Mouse (Mus musculus) urinary bladder, postnatal 36 days (tissue): ENCODE measurements around the gene Dnal4.

Experiments used
- DNase-seq, 2 experiments: peaks; one replicate each; pipeline ENCODE4 v3.0.0; 2022; ENCODE audit warnings: low spot score in 2 of 2, mixed read lengths in 1 of 2

Gene Dnal4

GRCm38 (mm10) chr15:79733640-79734039 is 44.0 kb downstream of the Dnal4 start:
- no peak for DNase-seq

GRCm38 (mm10) chr15:79733192-79733591 is 44.5 kb downstream of the Dnal4 start:
- DNase-seq, result no peak

GRCm38 (mm10) chr15:79731554-79731953 is 46.1 kb downstream of the Dnal4 start:
- no peak for DNase-seq

GRCm38 (mm10) chr15:79728731-79729388 is 48.8 kb downstream of the Dnal4 start:
- no peak for DNase-seq

DNA sequence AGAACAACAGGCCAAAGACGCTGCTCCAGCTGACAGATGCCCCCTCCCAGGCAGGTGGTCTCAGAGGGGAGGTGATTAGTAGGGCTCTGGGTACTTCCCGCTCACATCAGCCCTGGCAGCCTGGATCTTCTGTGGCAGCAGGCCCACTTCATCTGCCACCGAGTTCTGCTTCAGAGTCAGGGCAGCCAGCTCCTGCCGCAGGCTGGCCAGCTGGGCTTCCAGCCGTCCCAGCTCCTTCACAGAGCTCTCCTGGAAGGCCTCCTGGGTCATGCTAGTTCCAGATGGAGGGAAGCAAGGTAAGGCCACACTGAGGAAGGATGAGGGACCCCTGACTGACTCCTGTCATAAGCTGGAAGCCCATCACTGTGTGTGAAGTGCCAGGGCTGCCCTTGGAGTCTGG is 49.3 kb downstream of the Dnal4 start:
- no peak for DNase-seq

DNA sequence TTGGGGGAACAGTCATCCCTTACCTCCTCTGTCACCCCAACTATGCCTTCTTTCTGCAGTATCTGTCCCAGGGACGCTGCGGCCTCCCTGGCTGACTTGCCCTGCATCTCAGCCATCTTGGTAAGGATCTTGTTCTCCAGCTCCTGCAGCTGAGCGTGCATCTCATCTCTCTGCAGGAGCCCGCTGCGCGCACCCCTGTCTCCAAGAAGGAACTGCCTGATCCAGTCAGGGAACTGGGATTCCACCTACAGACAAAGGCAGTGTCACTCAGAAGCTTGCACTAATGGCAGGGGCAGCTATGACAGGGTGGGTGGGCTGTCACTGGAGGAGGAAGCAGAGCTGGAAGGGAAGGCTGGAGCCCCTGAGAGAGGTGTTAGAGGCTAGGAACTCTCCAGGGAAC is 49.8 kb downstream of the Dnal4 start:
- DNase-seq, result no peak

DNA sequence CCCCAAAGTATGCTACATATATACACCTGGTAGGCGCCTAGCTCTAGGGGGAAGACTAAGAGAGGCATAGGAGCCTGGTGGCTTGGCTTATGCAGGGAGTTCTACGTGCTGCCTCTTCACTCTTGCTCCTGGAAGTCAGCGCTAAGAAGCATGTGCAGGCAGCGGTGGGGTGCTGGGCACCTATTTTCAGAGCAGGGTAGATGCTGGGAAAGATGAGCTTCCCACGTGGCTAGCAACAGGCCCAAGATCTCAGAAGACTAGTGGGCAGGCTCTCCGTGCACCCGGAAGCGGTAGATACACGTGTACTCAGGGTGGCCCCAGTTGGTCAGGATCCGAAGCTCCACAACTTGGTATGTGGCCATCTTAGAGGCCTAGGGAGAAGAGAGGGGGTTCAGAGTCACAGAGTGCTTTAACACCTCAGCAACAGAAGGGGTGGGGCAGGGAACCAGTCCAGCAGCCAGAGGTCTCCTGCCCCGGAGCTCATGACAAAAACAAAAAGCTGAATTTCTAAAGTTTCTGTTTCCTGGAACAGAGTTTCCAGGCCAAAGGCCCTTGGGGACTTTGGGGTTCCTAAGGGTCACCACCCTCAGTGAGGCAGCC is 52.4 kb downstream of the Dnal4 start:
- no peak for DNase-seq

- DNase-seq, result peak in 1 of 2 experiments; percentile 51
These were observed 54.2 kb downstream of the Dnal4 start for GRCm38 (mm10) chr15:79723439-79723838.

DNA sequence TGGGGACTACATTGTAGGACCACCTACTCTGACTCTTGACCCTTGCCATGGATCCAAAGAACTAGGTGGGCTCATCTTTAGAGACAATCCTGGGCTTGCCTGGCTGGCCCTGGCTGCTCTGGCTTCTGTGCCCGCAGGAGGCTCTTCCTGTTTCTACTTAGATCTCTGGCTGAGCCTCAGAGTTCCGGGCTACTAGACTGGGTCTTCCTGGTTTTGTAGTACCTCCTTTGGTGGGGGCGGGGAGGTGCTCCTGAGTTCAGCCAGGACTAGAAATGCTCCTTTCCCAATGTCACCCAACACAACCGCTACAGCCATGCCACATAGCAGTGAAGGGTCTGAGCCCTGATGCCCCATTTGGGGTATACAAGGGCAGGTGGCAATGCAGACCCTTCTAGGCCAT is 56.9 kb downstream of the Dnal4 start:
- no peak for DNase-seq

DNA sequence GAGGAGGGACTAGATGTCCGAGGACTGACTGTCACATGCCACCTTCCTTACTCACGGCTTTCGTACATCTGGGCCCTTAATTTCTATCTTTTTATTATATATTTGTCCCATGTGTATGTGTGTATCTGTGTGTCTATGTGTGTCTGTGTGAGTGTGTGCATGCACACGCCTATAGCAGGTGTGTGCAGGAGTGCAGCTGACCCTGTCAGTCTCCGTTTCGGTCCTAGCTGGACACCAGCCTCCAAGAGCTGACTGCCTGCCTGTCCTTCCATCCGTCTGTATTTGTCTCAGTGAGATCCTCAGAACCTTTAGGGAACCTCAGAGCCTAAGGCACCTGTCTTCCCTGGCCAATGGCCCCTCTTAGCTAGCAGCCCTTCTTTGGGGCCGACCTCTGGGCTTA is 57.4 kb downstream of the Dnal4 start:
- no peak for DNase-seq

DNA sequence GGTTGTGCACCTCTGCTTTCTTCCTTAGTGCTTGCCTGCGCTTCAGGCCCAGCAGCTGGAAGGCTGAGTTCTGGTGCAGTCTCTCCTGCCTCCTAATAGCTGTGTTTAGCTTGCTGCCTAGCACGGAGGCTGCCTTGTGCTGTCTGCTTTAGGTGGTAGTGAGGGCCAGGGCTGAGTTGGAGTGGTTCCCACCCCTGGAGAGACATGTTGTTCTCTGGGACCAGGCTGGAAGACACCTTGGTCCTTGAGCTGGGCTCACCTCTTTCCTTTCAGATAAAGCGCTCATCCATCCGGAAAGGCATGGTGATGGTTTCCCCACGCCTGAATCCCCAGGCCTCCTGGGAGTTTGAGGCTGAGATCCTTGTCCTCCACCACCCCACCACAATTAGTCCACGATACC is 60.9 kb downstream of the Dnal4 start:
- no peak for DNase-seq

DNA sequence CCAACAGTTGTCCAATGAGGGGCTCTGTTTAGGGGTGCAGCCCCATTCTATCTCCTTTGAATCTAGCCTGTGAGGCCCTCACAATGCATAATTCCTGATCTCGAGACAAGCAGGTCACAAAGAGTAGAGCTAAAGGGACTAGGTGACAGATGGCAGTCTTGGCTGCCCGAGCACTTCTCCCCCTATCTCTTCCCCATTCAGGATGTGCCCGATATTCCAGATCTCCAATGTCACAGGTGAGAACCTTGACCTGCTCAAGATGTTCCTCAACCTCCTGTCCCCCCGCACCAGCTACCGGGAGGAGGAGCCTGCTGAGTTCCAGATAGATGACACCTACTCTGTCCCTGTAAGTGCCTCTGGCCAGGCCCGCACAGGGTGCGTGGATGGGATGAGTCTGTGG is 62.0 kb downstream of the Dnal4 start:
- no peak for DNase-seq
